Mouse (Mus musculus): ENCODE results near the gene Smc1b. TPM values are rescaled to one million over a fixed set of nuclear protein-coding genes. Genes with fewer than 3 reads are reported as not detected.

Smc1b gene
- polyA plus RNA-seq (2012; rRNA removed), result 0.08 and 0.23 TPM in 2 replicates

GRCm38 (mm10) chr15:85131275-85132192 is at the start of gene Smc1b, which contains the start of gene Ribc2:
Gene Smc1b, minus strand, starts transcription at chr15:85131964.
Gene Ribc2, plus strand, starts transcription at chr15:85132078.
- DNase-seq (ENCODE audit: low read depth in 1 of 2, low spot score in 2 of 2), result no peak
- TF ChIP-seq CTCF (IDR thresholded peaks at IDR 0.05; ENCODE audit: extremely low read depth, insufficient read depth, insufficient read length, insufficient replicate concordance) (no peak), POLR2A (IDR thresholded peaks at IDR 0.05; ENCODE audit: low read depth, low read length) (no peak)
- no peaks in the 10 kb centered on the region; the same call in 1 of the 2 replicates for H3K4me1 ChIP-seq (ENCODE audit: control insufficient read depth, insufficient read depth, insufficient read length)
- H3K36me3 ChIP-seq (ENCODE audit: control insufficient read depth, insufficient read depth, low read length), result no peaks in the 10 kb centered on the region
- WGBS, result 36% methylated on average over 58 of the region's 58 CpGs
- H3K27ac ChIP-seq (ENCODE audit: insufficient read depth, low read length), result no peak within 1 kb of the TSS
- H3K27me3 ChIP-seq (ENCODE audit: control insufficient read depth, insufficient read depth, low read length), result no peaks in the 10 kb centered on the region; the same call in none of the 2 replicates
- no peak within 1 kb of the TSS for H3K4me3 ChIP-seq (ENCODE audit: extremely low read depth, insufficient read depth, insufficient read length)

- Histone ChIP-seq H3K4me1 (ENCODE audit: control insufficient read depth, insufficient read depth, insufficient read length) (no peaks in the 10 kb centered on the region), H3K27me3 (ENCODE audit: control insufficient read depth, insufficient read depth, low read length) (no peaks in the 10 kb centered on the region), H3K4me3 (ENCODE audit: extremely low read depth, insufficient read depth, insufficient read length) (no peak overlapping the region), H3K36me3 (ENCODE audit: control insufficient read depth, insufficient read depth, low read length) (no peaks in the 10 kb centered on the region), H3K27ac (ENCODE audit: insufficient read depth, low read length) (no peak overlapping the region)
- no peak for TF ChIP-seq CTCF (IDR thresholded peaks at IDR 0.05; ENCODE audit: extremely low read depth, insufficient read depth, insufficient read length, insufficient replicate concordance)
- DNase-seq (ENCODE audit: low read depth in 1 of 2, low spot score in 2 of 2), result no peak
Measured at GRCm38 (mm10) chr15:85180368-85180767, 48.6 kb upstream of the Smc1b start.

- Histone ChIP-seq H3K27ac (ENCODE audit: insufficient read depth, low read length) (no peak overlapping the region), H3K4me3 (ENCODE audit: extremely low read depth, insufficient read depth, insufficient read length) (no peak overlapping the region), H3K4me1 (ENCODE audit: control insufficient read depth, insufficient read depth, insufficient read length) (no peaks in the 10 kb centered on the region), H3K36me3 (ENCODE audit: control insufficient read depth, insufficient read depth, low read length) (no peaks in the 10 kb centered on the region), H3K27me3 (ENCODE audit: control insufficient read depth, insufficient read depth, low read length) (no peaks in the 10 kb centered on the region)
- WGBS, result 80% methylated on average over 7 of the region's 7 CpGs
- TF ChIP-seq CTCF (IDR thresholded peaks at IDR 0.05; ENCODE audit: extremely low read depth, insufficient read depth, insufficient read length, insufficient replicate concordance), result no peak
- TF ChIP-seq POLR2A (IDR thresholded peaks at IDR 0.05; ENCODE audit: low read depth, low read length), result no peak
- no peak for DNase-seq (ENCODE audit: low read depth in 1 of 2, low spot score in 2 of 2)
Measured at GRCm38 (mm10) chr15:85179528-85180180, 47.9 kb upstream of the Smc1b start.

GRCm38 (mm10) chr15:85178172-85178571 is 46.4 kb upstream of the Smc1b start:
- H3K27me3 ChIP-seq (ENCODE audit: control insufficient read depth, insufficient read depth, low read length), result no peaks in the 10 kb centered on the region
- no peak overlapping the region for H3K4me3 ChIP-seq (ENCODE audit: extremely low read depth, insufficient read depth, insufficient read length)
- no peak for DNase-seq (ENCODE audit: low read depth in 1 of 2, low spot score in 2 of 2)
- no peak overlapping the region for H3K27ac ChIP-seq (ENCODE audit: insufficient read depth, low read length)
- no peaks in the 10 kb centered on the region for H3K4me1 ChIP-seq (ENCODE audit: control insufficient read depth, insufficient read depth, insufficient read length)
- H3K36me3 ChIP-seq (ENCODE audit: control insufficient read depth, insufficient read depth, low read length), result no peaks in the 10 kb centered on the region
- WGBS, result 70% methylated on average over 6 of the region's 6 CpGs
- no peak for TF ChIP-seq POLR2A (IDR thresholded peaks at IDR 0.05; ENCODE audit: low read depth, low read length)
- TF ChIP-seq CTCF (IDR thresholded peaks at IDR 0.05; ENCODE audit: extremely low read depth, insufficient read depth, insufficient read length, insufficient replicate concordance), result no peak

GRCm38 (mm10) chr15:85177576-85177975 is 45.8 kb upstream of the Smc1b start:
- DNase-seq (ENCODE audit: low read depth in 1 of 2, low spot score in 2 of 2), result peak in 1 of 2 experiments; percentile 12

GRCm38 (mm10) chr15:85174060-85174459 is 42.3 kb upstream of the Smc1b start:
- H3K4me1 ChIP-seq (ENCODE audit: control insufficient read depth, insufficient read depth, insufficient read length), result no peaks in the 10 kb centered on the region

More at GRCm38 (mm10) chr15:85177576-85177975, 45.8 kb upstream of the Smc1b start:
- WGBS, result 84% methylated on average over 8 of the region's 8 CpGs
- no peak overlapping the region for H3K4me3 ChIP-seq (ENCODE audit: extremely low read depth, insufficient read depth, insufficient read length)
- no peaks in the 10 kb centered on the region for H3K36me3 ChIP-seq (ENCODE audit: control insufficient read depth, insufficient read depth, low read length)
- H3K27ac ChIP-seq (ENCODE audit: insufficient read depth, low read length), result no peak overlapping the region
- TF ChIP-seq POLR2A (IDR thresholded peaks at IDR 0.05; ENCODE audit: low read depth, low read length) (no peak), CTCF (IDR thresholded peaks at IDR 0.05; ENCODE audit: extremely low read depth, insufficient read depth, insufficient read length, insufficient replicate concordance) (no peak)
- H3K27me3 ChIP-seq (ENCODE audit: control insufficient read depth, insufficient read depth, low read length), result no peaks in the 10 kb centered on the region
- no peaks in the 10 kb centered on the region for H3K4me1 ChIP-seq (ENCODE audit: control insufficient read depth, insufficient read depth, insufficient read length)

More at GRCm38 (mm10) chr15:85174060-85174459, 42.3 kb upstream of the Smc1b start:
- no peak for DNase-seq (ENCODE audit: low read depth in 1 of 2, low spot score in 2 of 2)
- no peak overlapping the region for H3K4me3 ChIP-seq (ENCODE audit: extremely low read depth, insufficient read depth, insufficient read length)
- H3K27ac ChIP-seq (ENCODE audit: insufficient read depth, low read length), result no peak overlapping the region
- H3K36me3 ChIP-seq (ENCODE audit: control insufficient read depth, insufficient read depth, low read length), result no peaks in the 10 kb centered on the region
- no peaks in the 10 kb centered on the region for H3K27me3 ChIP-seq (ENCODE audit: control insufficient read depth, insufficient read depth, low read length)
- WGBS, result 83% methylated on average over 10 of the region's 10 CpGs
- no peak for TF ChIP-seq CTCF (IDR thresholded peaks at IDR 0.05; ENCODE audit: extremely low read depth, insufficient read depth, insufficient read length, insufficient replicate concordance)
- TF ChIP-seq POLR2A (IDR thresholded peaks at IDR 0.05; ENCODE audit: low read depth, low read length), result no peak
